Mouse (Mus musculus) gastrocnemius, postnatal 14 days (tissue): Measurements from ENCODE around the gene Crip2. TPM values are rescaled to one million over a fixed set of nuclear protein-coding genes. Genes with fewer than 3 reads are reported as not detected.

Experiments
- DNase-seq: peaks from one replicate; pipeline ENCODE4 v3.0.0; 2021; ENCODE audit warnings: mixed read lengths
- intact Hi-C: fragments of 180-260 bp; cut with DNase I; formaldehyde crosslinking; loops from one replicate; pipeline ENCODE4 v1.15.1; 2025; ENCODE audit warnings: low total_unique reads
- total RNA-seq, 2 experiments: library from RNA; stranded (reverse); gene quantifications; 2 replicates each; pipeline ENCODE4 v1.2.3; 2021

The Crip2 gene
- total RNA-seq, 2 experiments from 2014 or later, result 82.5 to 84.7 TPM

DNA sequence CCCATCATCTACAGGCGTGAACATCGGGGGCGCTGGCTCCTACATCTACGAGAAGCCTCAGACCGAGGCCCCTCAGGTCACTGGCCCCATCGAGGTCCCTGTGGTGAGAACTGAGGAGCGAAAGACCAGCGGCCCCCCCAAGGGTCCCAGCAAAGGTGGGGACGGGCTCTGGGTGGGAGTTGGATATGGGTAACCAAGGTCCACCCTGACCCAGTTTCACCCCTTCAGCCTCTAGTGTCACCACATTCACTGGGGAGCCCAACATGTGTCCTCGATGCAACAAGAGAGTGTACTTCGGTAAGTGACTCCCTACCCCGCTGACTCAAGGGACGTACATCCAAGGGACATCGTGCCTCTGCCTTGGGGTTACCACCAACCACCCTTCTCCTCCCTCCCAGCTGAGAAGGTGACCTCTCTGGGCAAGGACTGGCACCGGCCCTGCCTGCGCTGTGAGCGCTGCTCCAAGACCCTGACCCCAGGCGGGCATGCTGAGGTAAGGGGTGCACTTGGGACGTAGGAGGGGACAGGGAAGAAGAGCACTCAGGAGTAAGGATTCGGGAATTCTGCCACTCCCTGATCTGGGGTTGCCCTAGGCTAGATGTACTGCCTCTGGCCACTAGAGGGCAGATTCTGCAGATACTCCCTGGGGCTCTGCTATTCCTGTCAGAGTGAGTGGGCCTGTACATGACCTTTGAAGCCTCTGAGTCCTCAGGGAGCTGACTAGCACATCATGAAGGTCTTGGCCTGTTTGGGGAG, 4.1 kb downstream of the Crip2 start:
- intact Hi-C loops, result no loop called here

DNA sequence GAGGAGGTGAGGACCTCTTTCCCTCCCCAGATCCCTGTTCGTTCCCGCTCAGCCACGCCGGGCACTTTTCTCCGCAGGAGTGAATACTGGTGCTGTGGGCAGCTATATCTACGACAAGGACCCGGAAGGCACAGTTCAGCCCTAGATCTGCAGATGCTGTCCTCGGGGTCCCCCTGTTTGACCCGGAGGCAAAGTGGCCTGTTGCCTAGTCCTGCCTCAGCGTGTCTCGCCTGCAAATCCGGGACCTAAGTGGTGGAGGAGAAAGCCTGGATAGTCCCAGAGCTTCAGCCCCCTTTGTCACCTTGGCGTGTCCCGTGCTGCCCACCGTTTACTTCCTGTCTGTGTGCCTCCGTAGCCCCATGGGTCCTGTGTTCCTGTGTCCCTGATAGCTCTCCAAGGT, 4.8 kb downstream of the Crip2 start:
- intact Hi-C loops, result no loop called here

More for the DNA sequence above, 4.1 kb downstream of the Crip2 start:
- DNase-seq, result peak; percentile 41

DNA sequence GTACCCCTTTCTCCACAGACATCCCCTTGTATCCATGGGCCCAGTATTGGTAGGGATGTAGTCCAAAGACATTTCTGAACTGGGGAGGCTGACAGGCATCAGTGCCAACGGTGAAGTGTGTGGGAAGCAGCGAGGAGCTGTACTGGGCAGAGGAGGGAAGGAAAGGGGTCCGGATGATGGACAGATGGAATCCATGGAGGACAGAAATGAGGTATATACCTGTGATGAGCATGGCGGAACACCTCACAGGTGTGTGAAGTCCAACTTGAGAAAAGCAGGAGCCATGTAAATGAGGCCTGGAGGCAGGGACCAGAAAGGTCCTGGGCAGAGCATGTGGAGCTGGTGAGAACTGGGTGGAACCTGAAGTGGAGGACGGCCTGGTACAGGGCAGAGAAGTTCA, 5.6 kb downstream of the Crip2 start:
- DNase-seq, result no peak
- intact Hi-C loops, result no loop called here

More for the DNA sequence above, 4.8 kb downstream of the Crip2 start:
- DNase-seq, result no peak

GRCm38 (mm10) chr12:113146112-113147057, 6.3 kb downstream of the Crip2 start, which contains the start of gene Crip1:
Crip1 (plus strand) TSS chr12:113146316.
- peak; percentile 83 for DNase-seq
- intact Hi-C loops, result no loop called here

DNA sequence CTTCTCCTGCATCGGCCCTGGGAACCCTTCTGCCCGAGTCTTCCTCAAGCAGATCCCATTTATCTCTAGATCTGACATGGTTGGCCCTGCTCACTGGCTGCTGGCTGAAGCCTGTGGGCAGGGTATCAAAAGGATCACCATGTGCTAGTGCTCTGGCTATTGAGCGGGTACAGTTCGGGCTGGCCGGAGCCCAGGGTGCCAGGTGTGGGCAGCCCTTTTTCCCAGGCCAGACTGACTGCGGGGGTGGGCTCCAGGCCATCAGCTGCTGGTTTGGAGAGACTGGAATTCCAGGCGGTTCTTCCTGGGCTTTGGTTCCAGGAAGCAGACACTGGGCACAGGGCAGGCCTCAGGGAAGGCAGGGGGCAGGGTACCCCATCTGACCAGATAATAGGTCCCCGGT, 7.4 kb downstream of the Crip2 start:
- intact Hi-C loops, result no loop called here
- peak; percentile 79 for DNase-seq

DNA sequence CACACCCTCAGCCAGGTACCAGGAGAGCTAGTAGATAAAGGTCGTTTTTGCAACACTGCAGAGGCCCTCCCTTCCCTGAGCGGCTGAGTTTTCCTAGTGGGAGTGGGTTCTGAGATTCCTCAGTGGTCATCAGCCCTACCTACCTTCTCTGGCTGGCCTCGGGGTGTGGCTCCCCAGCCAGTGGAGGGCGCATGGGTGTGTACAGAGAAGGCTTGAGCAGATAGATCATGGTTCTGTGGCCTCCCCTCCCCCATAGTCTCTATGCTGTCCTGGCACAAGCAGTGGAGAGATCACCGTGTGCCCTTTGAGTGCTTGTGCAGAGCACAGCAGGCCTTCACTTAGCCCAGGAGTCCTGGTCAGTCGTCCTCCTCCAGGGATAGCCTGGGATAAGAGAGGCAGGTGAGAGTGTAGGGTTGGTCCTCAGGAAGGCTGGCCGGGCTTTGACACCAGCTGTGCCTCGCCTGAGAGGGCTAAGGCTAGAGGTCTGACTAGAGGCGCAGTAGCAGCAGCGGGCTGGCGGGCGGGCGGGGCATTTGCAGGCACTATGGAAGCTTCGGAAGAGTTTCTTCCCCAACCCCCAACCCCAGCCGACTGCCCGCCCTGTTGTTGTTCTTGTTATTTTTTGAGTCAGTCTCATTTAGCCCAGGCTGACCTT, 8.5 kb downstream of the Crip2 start:
- intact Hi-C loops, result no loop called here

GRCm38 (mm10) chr12:113149341-113149740, 9.3 kb downstream of the Crip2 start:
- DNase-seq, result no peak
- intact Hi-C loops, result no loop called here

More for the DNA sequence above, 8.5 kb downstream of the Crip2 start:
- peak; percentile 57 for DNase-seq

DNA sequence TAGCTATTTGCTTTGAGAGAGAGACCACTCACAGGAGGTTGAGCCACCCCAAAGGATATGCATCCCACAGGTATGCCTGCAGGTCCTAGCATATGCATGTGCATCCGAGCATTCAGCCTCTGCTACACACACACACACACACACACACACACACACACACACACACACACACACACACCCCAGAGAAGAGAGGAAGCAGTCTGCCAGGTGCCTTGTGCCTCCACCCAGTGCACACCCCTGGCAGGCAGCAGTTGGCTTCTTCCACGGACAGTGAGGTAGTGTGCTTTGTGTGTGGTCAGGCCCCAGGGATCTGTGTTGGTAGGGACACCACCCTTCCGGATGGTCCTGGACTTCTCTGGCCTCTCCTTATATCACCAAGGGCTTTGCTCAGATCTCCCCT, 9.9 kb downstream of the Crip2 start:
- intact Hi-C loops, result no loop called here
- DNase-seq, result no peak

DNA sequence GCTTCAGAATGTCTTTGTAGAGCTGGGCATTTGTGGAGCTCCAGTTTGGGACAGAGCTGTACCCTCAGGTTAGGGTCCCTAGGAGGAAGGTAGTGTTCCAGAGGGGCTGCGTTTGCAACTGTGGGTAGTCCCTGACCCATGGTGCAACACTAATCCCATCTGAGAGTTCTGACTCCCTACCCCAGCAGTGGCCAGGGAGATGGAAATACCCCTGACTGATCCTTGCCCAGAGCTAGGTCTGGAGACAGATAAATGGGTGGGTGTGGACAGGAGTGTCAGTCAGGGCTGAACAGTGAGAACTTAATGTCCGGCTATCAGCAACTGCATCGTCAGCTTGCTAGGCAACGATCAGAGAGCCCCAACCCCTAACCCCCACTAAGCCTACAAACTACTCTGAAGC, 10.6 kb downstream of the Crip2 start:
- no peak for DNase-seq
- intact Hi-C loops, result no loop called here

DNA sequence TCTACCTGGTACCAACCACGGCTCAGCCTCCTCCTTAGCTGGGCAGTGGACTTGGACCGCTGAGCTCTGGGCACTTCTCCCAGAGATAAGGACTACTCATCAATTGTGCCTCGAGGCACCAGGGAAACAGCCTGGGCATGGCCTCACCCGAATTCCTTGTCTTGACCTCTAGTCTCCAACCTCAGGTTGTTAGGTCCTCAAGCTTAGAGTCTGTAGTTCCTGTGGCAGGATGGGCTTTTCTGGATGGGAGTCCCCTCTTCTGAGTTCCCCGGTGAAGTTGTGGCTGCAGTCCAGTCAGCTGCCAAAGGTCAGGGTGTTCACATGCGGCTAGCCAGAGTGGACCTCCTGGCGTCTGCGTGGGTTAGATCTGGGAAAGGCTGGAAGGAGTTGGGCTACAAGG, 11.0 kb downstream of the Crip2 start:
- intact Hi-C loops, result no loop called here
- DNase-seq, result no peak

DNA sequence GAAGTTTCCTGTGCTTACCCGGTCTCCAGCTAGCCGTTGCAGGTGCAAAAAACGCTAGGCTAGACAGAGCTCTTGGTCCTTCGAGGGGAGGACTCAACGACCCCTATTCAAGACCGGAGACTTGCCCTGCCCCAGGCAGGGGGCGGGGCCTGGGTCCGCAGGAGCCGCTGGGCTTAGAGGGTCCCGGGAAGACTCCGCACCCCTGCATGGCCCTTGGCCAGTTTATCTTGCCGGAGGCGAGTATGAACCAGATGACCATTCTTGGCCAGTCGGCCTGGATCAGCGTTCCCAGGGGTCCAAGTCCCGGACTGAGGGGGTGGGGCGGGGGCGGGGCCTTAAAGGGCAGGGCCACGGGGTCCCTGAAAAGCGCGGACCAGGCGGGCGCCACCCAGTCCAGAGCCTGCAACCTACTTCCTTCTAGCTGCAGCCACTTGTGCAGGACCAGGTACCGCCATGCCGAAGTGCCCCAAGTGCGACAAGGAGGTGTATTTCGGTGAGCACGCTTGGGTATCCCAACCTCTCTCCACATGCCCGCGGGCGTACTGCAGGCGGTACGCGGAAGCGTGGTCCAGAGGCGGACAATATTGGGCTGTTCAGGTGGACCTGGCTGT, 11.7 kb downstream of the Crip2 start:
- intact Hi-C loops, result no loop called here

GRCm38 (mm10) chr12:113152272-113152661, 12.2 kb downstream of the Crip2 start:
- peak; percentile 64 for DNase-seq

More for the DNA sequence above, 11.7 kb downstream of the Crip2 start:
- DNase-seq, result peak; percentile 61

DNA sequence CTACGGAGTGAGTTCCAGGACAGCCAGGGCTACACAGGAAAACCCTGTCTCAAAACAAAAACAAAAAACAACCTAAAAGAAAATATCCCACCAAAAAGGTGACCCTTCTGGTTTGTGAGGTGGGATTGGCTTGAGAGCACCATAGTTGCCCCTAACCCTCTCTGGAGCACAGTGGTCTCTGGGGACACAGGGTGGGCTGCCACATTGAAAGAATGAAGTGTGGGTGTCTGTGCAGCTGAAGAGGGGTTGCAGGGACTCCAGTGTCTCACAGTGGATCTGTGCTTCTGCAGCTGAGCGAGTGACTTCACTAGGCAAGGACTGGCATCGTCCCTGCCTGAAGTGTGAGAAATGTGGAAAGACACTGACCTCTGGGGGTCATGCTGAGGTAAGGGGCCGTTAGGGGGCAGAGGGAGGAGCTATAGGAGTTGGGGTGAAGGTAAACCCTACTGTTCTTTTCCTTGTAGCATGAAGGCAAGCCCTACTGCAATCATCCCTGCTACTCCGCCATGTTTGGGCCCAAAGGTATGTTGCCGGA, 13.0 kb downstream of the Crip2 start:
- DNase-seq, result no peak
- intact Hi-C loops, result no loop called here

More at GRCm38 (mm10) chr12:113152272-113152661, 12.2 kb downstream of the Crip2 start:
- intact Hi-C loops, result no loop called here

DNA sequence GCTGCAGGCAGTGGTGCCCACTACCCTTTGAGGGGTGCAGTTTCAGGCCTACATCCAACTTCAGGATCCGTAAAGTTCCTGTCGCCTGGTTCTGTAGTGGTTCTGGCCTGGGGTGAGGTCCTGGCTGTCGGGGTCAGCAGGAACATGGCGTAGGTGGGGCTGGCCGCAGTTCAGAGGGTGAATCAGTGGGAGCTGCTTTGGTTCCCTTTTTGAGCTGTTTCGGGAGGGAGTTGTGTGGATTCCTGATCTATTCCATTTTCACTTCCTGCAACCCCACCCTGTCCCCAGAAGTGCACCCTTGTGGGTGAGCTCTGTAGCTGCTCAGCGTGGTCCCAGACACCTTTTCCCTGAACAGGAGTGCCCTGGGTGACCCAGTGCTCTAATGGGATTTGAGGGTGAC, 13.9 kb downstream of the Crip2 start:
- intact Hi-C loops, result loop anchor here (2.0 kb wide), 1 partner anchor 37 kb away; no protein-coding TSS in a partner anchor
- DNase-seq, result no peak

DNA sequence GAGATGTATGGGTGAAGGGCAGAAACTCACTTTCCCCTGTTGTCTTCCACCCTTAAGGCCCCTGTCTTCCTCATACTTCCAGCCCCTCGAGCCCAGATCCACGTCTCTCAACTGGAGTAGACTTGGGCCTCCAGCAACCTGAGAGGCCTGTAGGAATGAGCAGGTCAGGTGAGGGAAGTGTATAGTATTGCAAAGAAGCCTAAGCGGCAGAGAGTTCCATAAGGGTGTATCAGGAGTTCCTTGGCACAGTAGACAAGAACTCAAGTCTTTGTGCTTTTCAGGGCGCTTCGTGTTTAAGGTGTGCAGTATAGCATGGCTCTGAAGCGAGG, 14.7 kb downstream of the Crip2 start:
- DNase-seq, result no peak
- intact Hi-C loops, result loop anchor here (2.0 to 5.0 kb wide), 2 partner anchors 38 to 147 kb away; no protein-coding TSS in a partner anchor

DNA sequence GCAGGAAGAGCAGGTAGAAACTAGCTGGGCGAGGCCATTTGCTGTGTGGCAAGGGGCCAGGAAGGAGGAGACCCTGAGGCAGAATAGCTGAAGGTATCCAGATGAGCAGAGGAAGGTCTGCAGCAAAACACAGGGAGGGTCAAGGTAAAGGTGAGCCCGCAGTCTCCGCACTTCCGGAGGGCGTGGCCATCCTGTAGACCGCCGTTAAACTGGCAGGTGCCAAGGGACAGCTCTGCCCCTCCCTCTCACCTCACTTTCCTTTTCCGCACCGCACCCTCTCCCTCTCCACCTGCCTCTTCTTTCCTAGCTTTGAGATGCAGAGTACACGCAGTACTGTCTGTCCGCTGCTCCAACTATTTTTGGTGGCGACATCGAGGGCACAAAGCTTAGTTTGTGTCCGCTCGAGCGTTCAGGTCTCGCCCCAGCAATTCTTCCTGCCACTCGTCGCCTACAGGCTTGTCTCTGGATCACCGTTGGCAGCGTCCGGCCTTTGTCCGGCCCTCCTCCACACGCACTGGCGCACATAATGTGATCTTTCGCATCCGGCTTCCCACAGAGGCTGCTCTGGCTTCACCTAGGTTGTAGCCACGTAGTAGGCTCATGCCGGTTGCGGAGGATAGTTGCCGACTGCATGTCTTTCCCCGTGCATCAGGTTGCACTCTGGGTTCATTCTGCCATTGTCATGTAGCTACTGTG, 15.2 kb downstream of the Crip2 start:
- peak; percentile 49 for DNase-seq
- intact Hi-C loops, result loop anchor here (2.0 to 5.0 kb wide), 2 partner anchors 38 to 148 kb away; no protein-coding TSS in a partner anchor

DNA sequence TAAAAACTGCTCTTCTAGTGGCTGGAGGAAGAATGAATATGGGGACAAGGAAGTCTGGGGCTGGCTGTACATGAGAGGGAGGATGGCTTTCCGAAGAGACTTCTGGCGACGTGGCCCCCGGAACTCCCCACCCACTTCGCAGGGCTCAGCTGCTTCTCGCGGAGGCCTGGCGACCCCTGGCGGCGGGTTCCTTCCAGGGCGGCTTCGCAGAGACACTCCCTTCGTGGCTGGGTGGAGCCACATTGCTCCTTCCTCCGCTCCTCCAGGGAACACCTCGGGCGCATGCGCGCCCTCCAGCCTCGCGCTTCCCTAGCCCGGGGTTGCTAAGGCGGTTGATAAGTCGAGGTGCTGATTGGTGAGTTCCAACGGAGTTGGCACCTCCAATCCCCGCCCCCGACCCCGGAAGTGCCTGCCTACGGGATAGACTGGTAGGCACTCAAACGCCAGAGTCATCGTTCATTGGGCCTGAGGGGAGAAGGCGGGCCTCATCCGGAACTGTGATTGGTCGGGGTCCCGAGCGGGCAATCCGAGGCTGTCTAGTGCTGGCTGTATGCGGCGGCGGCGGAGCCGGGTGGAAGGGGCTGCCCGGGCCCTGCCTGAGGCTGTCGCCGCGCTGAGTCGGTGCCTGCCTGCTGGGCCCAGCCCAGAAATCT, 16.0 kb downstream of the Crip2 start, which contains the start of gene Tedc1:
TSS of gene Tedc1 (plus strand) at position 535 of the 653 bp plus-strand sequence.
- intact Hi-C loops, result loop anchor here (2.0 to 5.0 kb wide), 2 partner anchors 39 to 149 kb away; no protein-coding TSS in a partner anchor
- DNase-seq, result peak; percentile 100

- intact Hi-C loops, result loop anchor here (5.0 kb wide), 1 partner anchor 149 kb away; no protein-coding TSS in a partner anchor
These were observed 16.5 kb downstream of the Crip2 start for GRCm38 (mm10) chr12:113156540-113156929.

More at GRCm38 (mm10) chr12:113156540-113156929, 16.5 kb downstream of the Crip2 start:
- no peak for DNase-seq
